Mouse (Mus musculus) thymus, adult 2 months (tissue): ENCODE results near the gene Dusp6. TPM values are rescaled to one million over a fixed set of nuclear protein-coding genes. Genes with fewer than 3 reads are reported as not detected.

Experiments used
- DNase-seq: peaks from one replicate; pipeline ENCODE4 v3.0.0; 2021
- H3K27ac ChIP-seq: fragments of 200-500 bp; 2 replicates; pipeline ENCODE4 v1.5.1; 2012; ENCODE audit warnings: low read length, control low read depth; ENCODE audit not compliant: control insufficient read depth, insufficient read depth
- H3K27me3 ChIP-seq: fragments of 200-500 bp; 2 replicates; pipeline ENCODE4 v1.6.1; 2012; ENCODE audit warnings: mild to moderate bottlenecking, low read length, moderate library complexity, mixed read lengths; ENCODE audit not compliant: control insufficient read depth, insufficient read depth
- H3K36me3 ChIP-seq: fragments of 200-500 bp; 2 replicates; pipeline ENCODE4 v1.6.1; 2012; ENCODE audit warnings: mild to moderate bottlenecking, low read length, moderate library complexity; ENCODE audit not compliant: control insufficient read depth, insufficient read depth
- H3K4me1 ChIP-seq: fragments of 200-500 bp; replicated peaks from 2 replicates; pipeline ENCODE4 v1.6.1; 2012; ENCODE audit warnings: low read length; ENCODE audit not compliant: control insufficient read depth, insufficient read depth
- H3K4me3 ChIP-seq: fragments of 200-500 bp; 2 replicates; pipeline ENCODE4 v1.5.1; 2012; ENCODE audit warnings: mild to moderate bottlenecking, low read length, control low read depth, moderate library complexity; ENCODE audit not compliant: control insufficient read depth, insufficient read depth
- CTCF ChIP-seq: fragments of 200-500 bp; IDR thresholded peaks from 2 replicates; pipeline ENCODE4 v1.5.1; 2012; ENCODE audit warnings: mild to moderate bottlenecking, control low read depth, low read length, moderate library complexity, borderline replicate concordance; ENCODE audit not compliant: control insufficient read depth, poor library complexity, insufficient read depth; ENCODE audit errors: extremely low read depth
- POLR2A ChIP-seq: fragments of 200-500 bp; IDR thresholded peaks from 2 replicates; pipeline ENCODE4 v1.6.1; 2012; ENCODE audit warnings: mild to moderate bottlenecking, low read length, control low read depth, moderate library complexity; ENCODE audit not compliant: control insufficient read depth, poor library complexity, insufficient read depth; ENCODE audit errors: extremely low read depth
- WGBS: fragments of 180-500 bp; shearing (Covaris S2); methylation state at CpG from one replicate; pipeline ENCODE4 v1.1.7; 2018; 5-methylcytosine and 5-hydroxymethylcytosine counted together
- polyA plus RNA-seq: library from polyadenylated mRNA; depleted of rRNA; stranded (reverse); fragments of >200 nt; gene quantifications from 2 replicates; pipeline ENCODE4 v1.2.3, GENCODE M21; 2012

The Dusp6 gene
- polyA plus RNA-seq, 1 experiment, result 43.9 TPM

- Histone ChIP-seq H3K27ac (peak overlapping the region; percentile 90), H3K4me1 (peaks cover 22% of the 10 kb centered on the region), H3K4me3 (peak overlapping the region; percentile 58), H3K27me3 (no peaks in the 10 kb centered on the region), H3K36me3 (no peaks in the 10 kb centered on the region)
- WGBS, result under 1% methylated on average over 62 of the region's 62 CpGs
- no peak for TF ChIP-seq CTCF
- TF ChIP-seq POLR2A, result peak; percentile 76
- peak; percentile 90 for DNase-seq
These were observed 1.3 kb upstream of the Dusp6 start for GRCm38 (mm10) chr10:99261636-99262318.

DNA sequence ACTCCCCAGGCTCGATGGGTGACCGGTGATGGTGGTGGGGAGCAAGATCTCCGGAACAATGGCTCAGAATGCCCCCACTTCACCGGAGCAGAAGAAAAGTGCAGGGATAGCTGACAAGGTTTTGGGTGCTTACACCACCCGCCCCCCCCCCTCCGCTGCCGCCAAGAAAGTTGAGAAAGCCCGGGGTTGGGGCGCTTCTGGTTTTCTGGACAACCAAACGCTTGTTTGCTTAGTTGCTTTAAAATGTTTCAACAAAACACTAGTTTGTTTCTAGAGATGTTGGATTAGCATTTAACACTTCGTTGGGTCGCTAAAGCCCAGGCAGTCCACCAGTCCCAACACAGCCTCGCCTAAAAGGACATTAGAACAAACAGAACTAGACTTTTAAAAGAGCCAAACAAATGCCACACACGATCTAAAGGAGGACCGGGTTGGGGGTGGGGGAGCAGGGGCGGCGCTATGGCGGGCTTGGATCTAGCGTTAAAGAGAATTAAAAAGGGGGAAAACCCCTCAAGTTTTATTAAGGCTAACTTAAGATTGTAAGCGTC, 638 bp upstream of the Dusp6 start:
- peaks cover 17% of the 10 kb centered on the region for H3K4me1 ChIP-seq
- TF ChIP-seq POLR2A (no peak), CTCF (no peak)
- no peaks in the 10 kb centered on the region for H3K36me3 ChIP-seq
- H3K27ac ChIP-seq, result peak overlapping the region; percentile 90
- WGBS, result 1% methylated on average over 20 of the region's 20 CpGs
- H3K4me3 ChIP-seq, result peak overlapping the region; percentile 58
- no peak for DNase-seq
- no peaks in the 10 kb centered on the region for H3K27me3 ChIP-seq

- TF ChIP-seq POLR2A (no peak), CTCF (no peak)
- DNase-seq, result peak; percentile 60
- H3K27ac ChIP-seq, result peak overlapping the region; percentile 90
- H3K4me3 ChIP-seq, result peak overlapping the region; percentile 58
- H3K36me3 ChIP-seq, result no peaks in the 10 kb centered on the region
- H3K27me3 ChIP-seq, result no peaks in the 10 kb centered on the region
- WGBS, result under 1% methylated on average over 66 of the region's 66 CpGs
- H3K4me1 ChIP-seq, result peaks cover 14% of the 10 kb centered on the region
These were observed 589 bp downstream of the Dusp6 start for GRCm38 (mm10) chr10:99263419-99264221.

DNA sequence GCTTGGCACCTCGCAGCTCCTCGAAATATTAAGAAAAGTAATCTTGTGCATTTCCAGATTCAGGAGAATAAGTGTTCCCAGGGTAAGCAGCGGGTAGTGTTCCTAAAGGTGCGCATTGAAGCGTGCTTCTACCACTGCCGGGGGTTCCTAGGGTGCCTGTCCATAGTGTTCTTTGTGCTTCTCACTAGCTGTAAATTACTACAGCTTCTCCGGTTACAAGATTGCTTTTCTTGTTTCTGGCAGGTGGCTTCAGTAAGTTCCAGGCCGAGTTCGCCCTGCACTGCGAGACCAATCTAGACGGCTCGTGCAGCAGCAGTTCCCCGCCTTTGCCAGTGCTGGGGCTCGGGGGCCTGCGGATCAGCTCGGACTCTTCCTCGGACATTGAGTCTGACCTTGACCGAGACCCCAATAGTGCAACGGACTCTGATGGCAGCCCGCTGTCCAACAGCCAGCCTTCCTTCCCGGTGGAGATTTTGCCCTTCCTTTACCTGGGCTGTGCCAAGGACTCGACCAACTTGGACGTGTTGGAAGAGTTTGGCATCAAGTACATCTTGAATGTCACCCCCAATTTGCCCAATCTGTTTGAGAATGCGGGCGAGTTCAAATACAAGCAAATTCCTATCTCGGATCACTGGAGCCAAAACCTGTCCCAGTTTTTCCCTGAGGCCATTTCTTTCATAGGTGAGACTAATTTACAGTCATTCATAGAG, 1.4 kb downstream of the Dusp6 start:
- whole genome bisulfite sequencing, result 7% methylated on average over 26 of the region's 26 CpGs
- DNase-seq, result peak; percentile 36
- peak overlapping the region; percentile 58 for H3K4me3 ChIP-seq
- H3K4me1 ChIP-seq, result peaks cover 23% of the 10 kb centered on the region
- H3K27ac ChIP-seq, result peak overlapping the region; percentile 90
- H3K27me3 ChIP-seq, result no peaks in the 10 kb centered on the region
- no peaks in the 10 kb centered on the region for H3K36me3 ChIP-seq
- TF ChIP-seq CTCF (no peak), POLR2A (no peak)

DNA sequence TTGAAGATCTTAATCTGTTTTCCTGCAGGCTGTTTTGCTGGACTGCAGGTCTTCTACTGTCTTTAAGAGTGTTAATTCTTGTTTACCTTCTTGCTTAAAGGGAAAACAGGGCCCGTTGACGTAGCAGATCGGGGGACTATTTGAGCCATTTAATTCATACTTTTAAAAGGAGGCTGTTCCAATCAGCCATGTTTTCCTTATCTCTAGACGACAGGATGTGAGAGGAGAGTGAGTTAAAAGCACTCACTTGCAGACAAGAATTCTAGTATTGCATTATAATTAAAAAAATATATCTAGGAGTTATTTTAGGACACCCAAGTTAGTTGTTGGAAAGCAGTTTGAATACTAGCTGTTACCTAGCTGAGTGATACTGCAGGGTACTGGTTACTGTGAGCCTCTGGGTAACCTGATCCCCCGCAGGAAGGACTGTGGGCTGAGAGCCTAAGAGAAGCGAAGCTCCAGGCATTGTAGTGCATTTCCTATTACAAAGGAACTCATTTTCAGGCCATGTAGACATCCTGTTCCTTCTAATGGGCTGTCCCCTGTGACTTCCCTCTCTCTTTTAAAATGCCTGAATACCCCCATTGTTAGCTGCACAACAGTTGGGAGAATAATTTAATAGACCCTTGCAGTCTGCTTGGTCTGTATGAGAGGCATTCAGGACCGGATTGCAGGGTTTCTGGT, 2.1 kb downstream of the Dusp6 start:
- peak; percentile 24 for DNase-seq
- WGBS, result 30% methylated on average over 7 of the region's 7 CpGs

More for the DNA sequence above, 2.1 kb downstream of the Dusp6 start:
- no peak overlapping the region; the same call in 1 of the 2 replicates for H3K27ac ChIP-seq
- H3K4me1 ChIP-seq, result peaks cover 22% of the 10 kb centered on the region
- TF ChIP-seq POLR2A, result no peak
- H3K27me3 ChIP-seq, result no peaks in the 10 kb centered on the region
- no peak overlapping the region for H3K4me3 ChIP-seq
- no peaks in the 10 kb centered on the region for H3K36me3 ChIP-seq
